Mouse (Mus musculus): Measurements from ENCODE around the gene Zkscan17. TPM values are rescaled to one million over a fixed set of nuclear protein-coding genes. Genes with fewer than 3 reads are reported as not detected.
A peak's percentile ranks its signal among the peaks of the same experiment; 100 is the strongest.

Zkscan17 gene
- total and polyA plus RNA-seq, 2 experiments: 5.1 to 9.4 TPM

DNA sequence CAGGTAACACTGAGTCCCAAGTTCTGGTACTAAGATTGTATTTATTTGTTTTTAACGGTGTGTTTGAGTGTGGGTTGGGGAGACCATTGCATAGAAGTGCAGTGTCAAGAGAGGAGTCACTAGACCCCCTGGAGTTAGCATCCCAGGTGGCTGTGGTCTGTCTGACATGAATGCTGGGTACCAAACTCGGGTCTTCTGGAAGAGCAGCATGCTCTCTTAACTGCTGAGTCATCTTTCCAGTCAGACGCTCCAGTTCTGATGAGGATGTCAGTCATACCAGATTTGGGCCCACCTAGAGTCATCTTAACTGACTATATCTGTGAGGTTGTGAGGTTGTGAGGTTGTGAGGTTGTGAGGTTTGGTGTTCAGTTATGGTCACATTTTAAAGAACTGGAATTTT, 34.4 kb upstream of the Zkscan17 start:
- H3K27me3 ChIP-seq (ENCODE audit: control insufficient read depth, insufficient read depth, low read length): no peaks in the 10 kb centered on the region
- no peak overlapping the region for H3K27ac ChIP-seq (replicated peaks; ENCODE audit: insufficient read depth, low read depth, low read length)
- H3K79me2 ChIP-seq (ENCODE audit: control insufficient read depth, insufficient read depth, low read length): no peaks in the 10 kb centered on the region
- TF ChIP-seq CTCF (IDR thresholded peaks at IDR 0.05; ENCODE audit: low read depth, low read length) (no peak), POLR2A (IDR thresholded peaks at IDR 0.05; ENCODE audit: extremely low read depth, insufficient read depth, low read length) (no peak)
- no peak overlapping the region for H3K4me3 ChIP-seq (ENCODE audit: insufficient read depth, low read depth, low read length)
- WGBS: 67% methylated on average over 3 of the region's 3 CpGs
- no peaks in the 10 kb centered on the region for H3K4me1 ChIP-seq (ENCODE audit: control insufficient read depth, insufficient read depth, low read length)
- DNase-seq (ENCODE audit: extremely low read depth, low read depth, low spot score): no peak
- H3K36me3 ChIP-seq (ENCODE audit: control insufficient read depth, insufficient read depth, low read length): no peaks in the 10 kb centered on the region
- H3K9ac ChIP-seq (ENCODE audit: low read depth, low read length): no peak overlapping the region

DNA sequence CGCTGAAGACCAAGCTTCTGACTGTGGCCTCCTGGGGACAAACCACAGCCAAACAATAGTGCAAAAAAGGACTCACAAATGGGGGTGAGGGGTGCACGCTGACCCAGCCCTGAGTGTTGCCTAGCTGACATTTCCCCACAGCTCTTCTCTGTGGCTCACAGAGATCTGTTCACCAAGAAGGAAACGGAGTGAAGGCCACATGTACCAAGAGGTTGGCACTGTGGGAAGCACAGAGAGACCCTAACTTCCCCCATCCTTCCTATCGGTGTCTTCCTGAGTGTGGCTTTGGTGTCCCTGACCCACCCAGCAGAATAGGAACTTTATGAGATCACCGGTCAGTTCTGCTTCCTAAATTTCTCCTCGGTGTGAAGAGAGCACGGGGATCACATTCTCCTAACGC, 28.0 kb upstream of the Zkscan17 start:
- no peak overlapping the region for H3K4me3 ChIP-seq (ENCODE audit: insufficient read depth, low read depth, low read length)
- 72% methylated on average over 8 of the region's 8 CpGs for WGBS
- H3K4me1 ChIP-seq (ENCODE audit: control insufficient read depth, insufficient read depth, low read length): no peaks in the 10 kb centered on the region
- no peak for TF ChIP-seq CTCF (IDR thresholded peaks at IDR 0.05; ENCODE audit: low read depth, low read length)
- TF ChIP-seq POLR2A (IDR thresholded peaks at IDR 0.05; ENCODE audit: extremely low read depth, insufficient read depth, low read length): no peak
- H3K36me3 ChIP-seq (ENCODE audit: control insufficient read depth, insufficient read depth, low read length): no peaks in the 10 kb centered on the region
- DNase-seq (ENCODE audit: extremely low read depth, low read depth, low spot score): no peak
- no peak overlapping the region for H3K27ac ChIP-seq (replicated peaks; ENCODE audit: insufficient read depth, low read depth, low read length)
- no peaks in the 10 kb centered on the region for H3K27me3 ChIP-seq (ENCODE audit: control insufficient read depth, insufficient read depth, low read length)
- no peak overlapping the region for H3K9ac ChIP-seq (ENCODE audit: low read depth, low read length)
- no peaks in the 10 kb centered on the region for H3K79me2 ChIP-seq (ENCODE audit: control insufficient read depth, insufficient read depth, low read length)

DNA sequence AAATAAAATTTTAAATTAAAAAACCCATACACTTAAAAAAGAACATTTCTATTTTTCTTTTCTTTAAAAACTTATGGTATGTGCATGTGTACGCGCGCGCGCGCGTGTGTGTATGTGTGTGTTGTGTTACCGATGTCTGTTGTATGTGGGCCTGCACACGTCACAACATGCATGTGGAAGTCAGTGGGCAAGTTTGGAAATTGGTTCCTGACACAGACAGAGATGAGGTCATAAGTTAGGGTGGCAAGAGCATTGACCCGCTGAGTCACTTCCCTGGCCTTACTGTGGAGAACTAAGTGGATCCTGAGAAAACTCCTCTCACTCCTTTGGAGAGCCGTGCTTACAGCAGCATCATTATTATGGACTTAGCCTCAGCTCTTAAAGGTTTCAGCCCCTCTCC, 27.6 kb upstream of the Zkscan17 start:
- WGBS: 94% methylated on average over 11 of the region's 11 CpGs
- TF ChIP-seq POLR2A (IDR thresholded peaks at IDR 0.05; ENCODE audit: extremely low read depth, insufficient read depth, low read length) (no peak), CTCF (IDR thresholded peaks at IDR 0.05; ENCODE audit: low read depth, low read length) (no peak)

DNA sequence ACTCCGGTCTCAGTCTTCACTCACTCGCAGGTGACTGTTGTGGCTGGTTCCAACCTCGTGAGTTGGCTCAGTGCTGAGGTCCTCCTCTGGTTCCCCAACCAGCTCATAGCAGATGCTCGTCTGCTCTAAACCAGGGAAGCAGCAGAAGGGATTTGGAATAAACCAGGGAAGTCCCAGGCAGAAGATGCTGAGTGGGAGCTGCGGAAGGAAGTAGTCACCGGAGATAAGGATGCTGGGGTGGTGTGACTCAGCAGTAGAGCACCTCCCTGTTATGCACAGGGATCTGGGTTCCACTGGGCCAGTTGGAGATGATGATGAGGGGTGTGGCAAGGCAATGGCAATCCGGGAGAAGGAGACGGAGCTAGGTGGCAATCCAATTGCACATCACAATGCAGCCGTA, 17.5 kb upstream of the Zkscan17 start:
- no peaks in the 10 kb centered on the region for H3K79me2 ChIP-seq (ENCODE audit: control insufficient read depth, insufficient read depth, low read length)
- WGBS: 74% methylated on average over 9 of the region's 9 CpGs

More for the DNA sequence above, 27.6 kb upstream of the Zkscan17 start:
- H3K27me3 ChIP-seq (ENCODE audit: control insufficient read depth, insufficient read depth, low read length): no peaks in the 10 kb centered on the region
- H3K79me2 ChIP-seq (ENCODE audit: control insufficient read depth, insufficient read depth, low read length): no peaks in the 10 kb centered on the region
- H3K27ac ChIP-seq (replicated peaks; ENCODE audit: insufficient read depth, low read depth, low read length): no peak overlapping the region
- H3K36me3 ChIP-seq (ENCODE audit: control insufficient read depth, insufficient read depth, low read length): no peaks in the 10 kb centered on the region
- DNase-seq (ENCODE audit: extremely low read depth, low read depth, low spot score): no peak
- no peak overlapping the region for H3K4me3 ChIP-seq (ENCODE audit: insufficient read depth, low read depth, low read length)
- no peak overlapping the region for H3K9ac ChIP-seq (ENCODE audit: low read depth, low read length)
- H3K4me1 ChIP-seq (ENCODE audit: control insufficient read depth, insufficient read depth, low read length): no peaks in the 10 kb centered on the region

DNA sequence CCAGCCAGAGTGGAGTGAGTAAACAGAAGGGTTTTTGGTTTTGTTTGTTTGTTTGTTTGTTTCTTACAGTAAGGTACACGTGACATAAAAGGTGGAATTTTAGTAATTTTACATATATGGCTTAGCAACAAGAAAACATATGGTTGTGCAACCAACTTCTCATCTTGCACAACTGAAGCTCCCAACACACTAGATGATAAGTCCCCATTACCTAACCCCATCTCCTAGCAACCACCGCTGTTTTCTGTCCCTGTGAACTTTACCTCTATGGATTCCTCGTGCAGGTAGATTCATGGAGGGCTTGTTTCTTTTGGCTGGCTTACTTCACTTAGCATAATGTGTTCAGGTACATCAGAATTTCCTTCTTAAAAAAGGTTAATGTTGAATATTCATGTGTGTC, 16.8 kb upstream of the Zkscan17 start:
- no peaks in the 10 kb centered on the region for H3K4me1 ChIP-seq (ENCODE audit: control insufficient read depth, insufficient read depth, low read length)
- H3K4me3 ChIP-seq (ENCODE audit: insufficient read depth, low read depth, low read length): no peak overlapping the region
- 14% methylated on average over 3 of the region's 3 CpGs for WGBS
- no peaks in the 10 kb centered on the region for H3K79me2 ChIP-seq (ENCODE audit: control insufficient read depth, insufficient read depth, low read length)
- no peak overlapping the region for H3K9ac ChIP-seq (ENCODE audit: low read depth, low read length)
- DNase-seq (ENCODE audit: extremely low read depth, low read depth, low spot score): peak; percentile 58
- H3K27me3 ChIP-seq (ENCODE audit: control insufficient read depth, insufficient read depth, low read length): no peaks in the 10 kb centered on the region
- H3K27ac ChIP-seq (replicated peaks; ENCODE audit: insufficient read depth, low read depth, low read length): 0 out of 2 replicates have a peak overlapping the region, but pooled peaks have one; percentile 47
- no peaks in the 10 kb centered on the region for H3K36me3 ChIP-seq (ENCODE audit: control insufficient read depth, insufficient read depth, low read length)
- TF ChIP-seq CTCF (IDR thresholded peaks at IDR 0.05; ENCODE audit: low read depth, low read length) (no peak), POLR2A (IDR thresholded peaks at IDR 0.05; ENCODE audit: extremely low read depth, insufficient read depth, low read length) (no peak)

More for the DNA sequence above, 17.5 kb upstream of the Zkscan17 start:
- Histone ChIP-seq H3K27me3 (ENCODE audit: control insufficient read depth, insufficient read depth, low read length) (no peaks in the 10 kb centered on the region), H3K4me3 (ENCODE audit: insufficient read depth, low read depth, low read length) (no peak overlapping the region), H3K9ac (ENCODE audit: low read depth, low read length) (no peak overlapping the region), H3K36me3 (ENCODE audit: control insufficient read depth, insufficient read depth, low read length) (no peaks in the 10 kb centered on the region), H3K27ac (replicated peaks; ENCODE audit: insufficient read depth, low read depth, low read length) (no peak overlapping the region), H3K4me1 (ENCODE audit: control insufficient read depth, insufficient read depth, low read length) (no peaks in the 10 kb centered on the region)
- DNase-seq (ENCODE audit: extremely low read depth, low read depth, low spot score): no peak
- TF ChIP-seq CTCF (IDR thresholded peaks at IDR 0.05; ENCODE audit: low read depth, low read length) (no peak), POLR2A (IDR thresholded peaks at IDR 0.05; ENCODE audit: extremely low read depth, insufficient read depth, low read length) (no peak)

DNA sequence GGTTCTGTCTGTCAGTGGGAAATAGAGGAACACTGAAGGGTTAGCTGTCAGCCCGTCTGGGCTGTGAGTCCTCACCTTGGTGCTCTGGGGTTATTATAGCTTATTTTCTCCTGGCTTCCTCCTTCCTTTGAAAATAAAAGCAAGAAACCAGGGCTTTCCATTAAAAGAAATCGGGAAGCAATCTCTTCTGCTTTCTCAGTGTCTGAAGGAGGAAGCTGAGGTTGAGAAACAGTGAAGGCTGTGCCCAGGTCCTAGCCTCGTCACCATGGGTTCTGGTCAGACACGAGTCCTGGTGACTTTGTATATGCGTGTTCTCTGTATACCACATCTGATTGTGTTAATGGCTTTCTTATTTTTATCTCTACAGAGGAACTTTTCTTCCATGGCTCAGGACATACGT, 15.9 kb upstream of the Zkscan17 start:
- no peak overlapping the region for H3K27ac ChIP-seq (replicated peaks; ENCODE audit: insufficient read depth, low read depth, low read length)
- WGBS: 77% methylated on average over 6 of the region's 6 CpGs
- no peaks in the 10 kb centered on the region for H3K36me3 ChIP-seq (ENCODE audit: control insufficient read depth, insufficient read depth, low read length)

More for the DNA sequence above, 15.9 kb upstream of the Zkscan17 start:
- DNase-seq (ENCODE audit: extremely low read depth, low read depth, low spot score): peak; percentile 42
- no peak for TF ChIP-seq CTCF (IDR thresholded peaks at IDR 0.05; ENCODE audit: low read depth, low read length)
- no peak for TF ChIP-seq POLR2A (IDR thresholded peaks at IDR 0.05; ENCODE audit: extremely low read depth, insufficient read depth, low read length)
- Histone ChIP-seq H3K4me1 (ENCODE audit: control insufficient read depth, insufficient read depth, low read length) (no peaks in the 10 kb centered on the region), H3K79me2 (ENCODE audit: control insufficient read depth, insufficient read depth, low read length) (no peaks in the 10 kb centered on the region), H3K27me3 (ENCODE audit: control insufficient read depth, insufficient read depth, low read length) (no peaks in the 10 kb centered on the region), H3K4me3 (ENCODE audit: insufficient read depth, low read depth, low read length) (no peak overlapping the region), H3K9ac (ENCODE audit: low read depth, low read length) (no peak overlapping the region)
